Mouse (Mus musculus): ENCODE measurements at regions not wholly inside any gene's neighbourhood (a gene's known extent, or its start where the extent isn't known, plus 50 kb on each side); places are given as distances from the start of the nearest gene placed in this dataset.

GRCm38 (mm10) chr1:105074326-105074725 lies 282.2 kb downstream of the Rnf152 start:
- DNase-seq = no peak

DNA sequence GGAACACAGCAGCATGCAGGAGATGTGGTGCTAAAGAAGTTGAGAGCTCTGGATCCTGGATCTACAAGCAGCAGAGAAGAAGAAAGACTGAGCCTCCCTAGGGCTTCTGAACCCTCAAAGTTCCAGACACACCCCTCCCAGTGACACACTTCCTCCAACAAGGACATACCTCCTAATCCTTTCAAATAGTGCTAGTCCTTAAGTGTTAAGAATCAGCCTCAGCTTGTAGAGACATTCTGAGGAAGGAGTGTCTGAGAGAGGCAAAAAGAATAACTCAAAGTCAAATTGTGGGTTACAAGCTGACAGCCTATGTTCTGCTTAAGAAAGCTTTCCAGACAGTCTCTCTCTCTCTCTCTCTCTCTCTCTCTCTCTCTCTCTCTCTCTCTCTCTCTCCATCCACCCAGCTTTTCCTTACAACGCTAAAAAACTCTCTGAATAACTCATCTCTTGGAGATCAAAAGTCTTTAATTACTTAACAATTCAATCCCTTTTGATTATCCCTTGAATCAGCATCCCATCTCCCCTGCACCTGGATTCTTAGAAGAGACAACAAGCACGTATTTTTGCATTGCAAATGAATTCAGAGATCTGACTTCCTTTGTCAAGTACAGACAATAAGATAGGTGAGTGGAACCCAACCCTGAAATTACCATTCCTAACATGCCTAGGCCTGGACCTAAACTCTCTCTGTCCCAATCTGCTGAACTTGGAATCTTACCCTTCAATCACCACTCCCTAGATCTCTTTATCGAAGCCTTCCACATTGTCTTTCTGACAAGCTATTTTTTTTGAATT lies 285.7 kb downstream of the Rnf152 start:
- DNase-seq = no peak

GRCm38 (mm10) chr1:105067902-105068301 lies 288.6 kb downstream of the Rnf152 start:
- DNase-seq = peak; percentile 17 to 19

- DNase-seq = no peak
Observed at GRCm38 (mm10) chr1:105067049-105067795, 289.3 kb downstream of the Rnf152 start.

GRCm38 (mm10) chr1:105050584-105051363 lies 282.4 kb downstream of the Cdh20 start:
- DNase-seq = no peak

All from layer of hippocampus, postnatal 36 days (tissue).